Mouse (Mus musculus) stomach, embryonic 14.5 days (tissue): ENCODE measurements around the gene Dync1i2. TPM values are rescaled to one million over a fixed set of nuclear protein-coding genes. Genes with fewer than 3 reads are reported as not detected.

Experiments used
- ATAC-seq: fragments of 200-750 bp; cut with Nextera tagmentation; 2 replicates; pipeline ENCODE4 v1.8.0; 2017; ENCODE audit warnings: low read depth, moderate TSS enrichment; ENCODE audit not compliant: insufficient number of reproducible peaks, insufficient read depth, low FRiP score
- H3K27ac ChIP-seq: fragments of 300-500 bp; sonication (generic); 2 replicates; pipeline ENCODE4 v1.5.1; 2014; ENCODE audit warnings: mild to moderate bottlenecking, low read length, moderate library complexity, mixed read lengths
- H3K27me3 ChIP-seq: fragments of 300-500 bp; sonication (generic); 2 replicates; pipeline ENCODE4 v1.6.1; 2014; ENCODE audit warnings: low read length, control low read depth, mixed read lengths; ENCODE audit not compliant: control insufficient read depth, insufficient read depth
- H3K36me3 ChIP-seq: fragments of 300-500 bp; sonication (generic); 2 replicates; pipeline ENCODE4 v1.6.1; 2014; ENCODE audit warnings: mild to moderate bottlenecking, control low read depth, low read length, moderate library complexity, mixed read lengths; ENCODE audit not compliant: control insufficient read depth, insufficient read depth
- H3K4me1 ChIP-seq: fragments of 300-500 bp; sonication (generic); 2 replicates; pipeline ENCODE4 v1.6.1; 2014; ENCODE audit warnings: low read length, control low read depth, mixed read lengths; ENCODE audit not compliant: control insufficient read depth, insufficient read depth
- H3K4me2 ChIP-seq: fragments of 300-500 bp; sonication (generic); replicated peaks from 2 replicates; pipeline ENCODE4 v1.6.1; 2014; ENCODE audit warnings: low read depth, low read length, control low read depth
- H3K4me3 ChIP-seq: fragments of 300-500 bp; sonication (generic); 2 replicates; pipeline ENCODE4 v1.5.1; 2014; ENCODE audit warnings: low read depth, low read length, control low read depth
- H3K9ac ChIP-seq: fragments of 300-500 bp; sonication (generic); replicated peaks from 2 replicates; pipeline ENCODE4 v1.6.1; 2014; ENCODE audit warnings: low read depth, mild to moderate bottlenecking, control low read depth, low read length, moderate library complexity, mixed read lengths
- H3K9me3 ChIP-seq: fragments of 300-500 bp; sonication (generic); 2 replicates; pipeline ENCODE4 v1.6.1; 2016; ENCODE audit warnings: low read depth, low read length, control low read depth; ENCODE audit not compliant: control insufficient read depth
- WGBS: fragments of 180-500 bp; shearing (Covaris S2); extraction: QIAGEN DNeasy Blood & Tissue Kit; methylation state at CpG from one replicate; pipeline ENCODE4 v1.1.7; 2014; 5-methylcytosine and 5-hydroxymethylcytosine counted together
- polyA plus RNA-seq: library from polyadenylated mRNA; unstranded; fragments of >200 nt; fragmentation: Nextera tagmentation; extraction: Ambion mirVana; gene quantifications from 2 replicates; pipeline ENCODE4 v1.2.1, GENCODE M21; 2014

Gene Dync1i2
- polyA plus RNA-seq, 1 experiment from 2014 or later, result 100 TPM

DNA sequence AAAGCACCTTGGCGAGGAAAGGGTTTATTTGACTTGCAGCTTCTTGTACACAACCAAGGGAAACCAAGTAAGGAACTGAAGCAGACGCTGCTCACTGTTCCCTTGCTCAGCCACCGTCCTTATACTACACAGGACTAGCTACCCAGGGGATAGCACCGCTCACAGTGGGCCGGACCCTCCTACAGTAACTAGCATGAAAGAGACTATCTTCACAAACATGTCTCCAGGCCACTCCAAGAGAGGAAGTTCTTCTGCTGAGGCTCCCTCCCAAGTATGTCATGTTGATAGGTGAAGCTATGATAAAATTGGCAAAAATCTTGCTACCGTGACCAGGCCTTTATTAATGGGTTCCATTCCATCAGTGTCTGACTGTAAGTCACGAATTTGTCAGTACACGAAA lies 57.2 kb downstream of the Dync1i2 start:
- Histone ChIP-seq H3K4me1 (no peaks in the 10 kb centered on the region), H3K4me3 (no peak overlapping the region), H3K4me2 (no peak overlapping the region), H3K9ac (no peak overlapping the region), H3K36me3 (peaks cover 14% of the 10 kb centered on the region), H3K27me3 (no peaks in the 10 kb centered on the region), H3K27ac (no peak overlapping the region), H3K9me3 (no peaks in the 10 kb centered on the region)
- 91% methylated on average over 8 of the region's 8 CpGs for WGBS
- no peak for ATAC-seq

- no peak overlapping the region for H3K4me2 ChIP-seq
- no peaks in the 10 kb centered on the region for H3K9me3 ChIP-seq
- WGBS, result 44% methylated on average over 1 of the region's 1 CpGs
- H3K36me3 ChIP-seq, result peaks cover 9% of the 10 kb centered on the region
- H3K4me3 ChIP-seq, result no peak overlapping the region
- no peak overlapping the region for H3K27ac ChIP-seq
- no peaks in the 10 kb centered on the region for H3K4me1 ChIP-seq
- H3K27me3 ChIP-seq, result no peaks in the 10 kb centered on the region
- no peak overlapping the region for H3K9ac ChIP-seq
- no peak for ATAC-seq
Observed at GRCm38 (mm10) chr2:71269332-71269731, 57.8 kb downstream of the Dync1i2 start.

GRCm38 (mm10) chr2:71270085-71270484 lies 58.6 kb downstream of the Dync1i2 start:
- H3K27me3 ChIP-seq, result no peaks in the 10 kb centered on the region
- H3K27ac ChIP-seq, result no peak overlapping the region
- WGBS, result 66% methylated on average over 4 of the region's 4 CpGs
- no peaks in the 10 kb centered on the region for H3K4me1 ChIP-seq
- H3K4me2 ChIP-seq, result no peak overlapping the region
- H3K9me3 ChIP-seq, result no peaks in the 10 kb centered on the region
- no peak for ATAC-seq
- H3K4me3 ChIP-seq, result no peak overlapping the region
- peaks cover 9% of the 10 kb centered on the region for H3K36me3 ChIP-seq
- no peak overlapping the region for H3K9ac ChIP-seq

DNA sequence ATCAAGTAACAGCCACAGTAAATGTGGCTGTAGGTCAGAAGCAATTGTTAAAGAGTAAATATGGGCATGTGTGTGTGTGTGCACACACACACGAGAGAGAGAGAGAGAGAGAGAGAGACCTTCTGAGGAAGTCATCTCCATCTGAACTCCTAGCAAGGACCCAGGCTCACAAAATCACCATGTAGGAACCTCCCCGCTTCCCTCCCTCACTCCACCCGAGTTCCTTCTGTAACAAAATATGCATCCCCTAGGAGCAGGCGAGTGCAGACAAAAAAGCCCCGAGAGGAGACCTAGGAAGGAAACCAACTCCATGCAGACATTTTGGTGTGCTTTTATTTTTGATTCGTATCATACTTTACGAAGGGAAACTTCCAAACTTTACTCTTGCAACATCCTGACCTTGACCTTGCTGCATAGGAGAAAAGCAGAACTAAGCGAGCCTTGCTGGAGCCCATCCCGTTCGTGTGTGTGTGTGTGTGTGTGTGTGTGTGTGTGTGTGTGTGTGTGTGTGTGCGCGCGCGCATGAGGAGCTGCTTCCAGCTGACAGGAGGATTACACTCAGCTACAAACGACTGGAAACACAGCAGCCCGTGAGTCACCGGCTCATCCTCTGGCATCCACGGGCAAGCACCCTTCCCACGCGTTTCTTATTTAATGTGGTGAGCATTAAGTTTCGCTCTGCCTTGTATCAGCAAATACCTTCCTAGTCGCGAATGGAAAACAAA lies 62.6 kb downstream of the Dync1i2 start:
- no peaks in the 10 kb centered on the region; the same call in 1 of the 2 replicates for H3K36me3 ChIP-seq
- 44% methylated on average over 23 of the region's 23 CpGs for WGBS
- H3K4me2 ChIP-seq, result peak overlapping the region; percentile 31
- H3K4me1 ChIP-seq, result no peaks in the 10 kb centered on the region
- peak overlapping the region; percentile 1; the same call in 1 of the 2 replicates for H3K9ac ChIP-seq
- H3K4me3 ChIP-seq, result peak overlapping the region; percentile 17; the same call in 1 of the 2 replicates
- no peak for ATAC-seq
- H3K27ac ChIP-seq, result no peak overlapping the region; the same call in 1 of the 2 replicates
- H3K27me3 ChIP-seq, result no peaks in the 10 kb centered on the region
- no peaks in the 10 kb centered on the region for H3K9me3 ChIP-seq

GRCm38 (mm10) chr2:71275734-71276133 lies 64.2 kb downstream of the Dync1i2 start:
- Histone ChIP-seq H3K4me2 (no peak overlapping the region), H3K9ac (no peak overlapping the region), H3K9me3 (no peaks in the 10 kb centered on the region), H3K27me3 (no peaks in the 10 kb centered on the region), H3K36me3 (no peaks in the 10 kb centered on the region; the same call in 1 of the 2 replicates), H3K4me1 (no peaks in the 10 kb centered on the region), H3K27ac (no peak overlapping the region), H3K4me3 (no peak overlapping the region)
- no peak for ATAC-seq
- 87% methylated on average over 7 of the region's 7 CpGs for WGBS

DNA sequence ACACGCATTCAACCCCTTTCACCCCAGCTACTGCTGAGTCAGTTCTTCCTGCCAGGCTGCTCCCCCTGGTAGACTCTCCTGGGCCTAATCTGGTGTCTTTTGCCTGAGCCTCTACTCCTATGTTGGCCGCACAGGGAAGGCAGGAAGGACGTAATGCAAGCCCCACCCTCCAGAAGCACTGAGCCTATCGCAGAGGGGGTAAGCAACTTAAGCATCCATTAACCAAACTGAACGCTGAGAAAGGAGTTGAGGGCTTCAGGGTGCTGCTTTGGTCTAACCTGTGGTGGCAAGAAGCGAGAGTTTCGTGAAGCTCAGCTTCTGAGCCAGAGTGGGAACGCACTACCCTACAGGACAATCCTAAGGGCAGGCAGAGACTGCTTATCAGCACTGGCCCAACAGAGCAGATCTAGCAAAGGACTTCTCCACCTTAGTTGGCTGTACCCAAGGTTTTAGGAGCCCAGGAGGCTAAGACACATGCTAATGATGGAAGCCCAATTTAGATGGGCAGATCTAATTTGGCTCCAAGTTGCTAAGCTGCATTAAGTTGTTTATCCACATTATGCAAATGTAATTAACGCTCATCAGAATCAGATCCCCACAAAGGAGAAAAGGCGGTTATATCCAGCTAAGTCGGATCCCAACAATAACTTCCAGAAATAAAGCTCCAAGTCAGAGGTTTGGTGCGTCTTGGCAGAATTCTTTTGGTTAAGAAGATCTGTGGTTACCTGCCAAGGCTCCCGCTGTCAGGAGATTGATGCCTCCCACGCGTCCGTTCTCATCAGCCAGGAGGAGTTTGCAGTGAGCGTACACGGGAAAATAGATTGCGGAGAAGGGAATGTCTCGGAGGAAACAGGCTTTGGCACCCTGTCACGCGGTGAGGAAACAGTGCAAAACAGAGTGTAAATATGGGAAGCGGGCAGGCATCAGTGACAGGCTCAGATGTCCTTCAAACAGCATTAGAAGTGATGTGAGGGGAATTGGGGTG lies 67.6 kb downstream of the Dync1i2 start:
- ATAC-seq, result no peak

DNA sequence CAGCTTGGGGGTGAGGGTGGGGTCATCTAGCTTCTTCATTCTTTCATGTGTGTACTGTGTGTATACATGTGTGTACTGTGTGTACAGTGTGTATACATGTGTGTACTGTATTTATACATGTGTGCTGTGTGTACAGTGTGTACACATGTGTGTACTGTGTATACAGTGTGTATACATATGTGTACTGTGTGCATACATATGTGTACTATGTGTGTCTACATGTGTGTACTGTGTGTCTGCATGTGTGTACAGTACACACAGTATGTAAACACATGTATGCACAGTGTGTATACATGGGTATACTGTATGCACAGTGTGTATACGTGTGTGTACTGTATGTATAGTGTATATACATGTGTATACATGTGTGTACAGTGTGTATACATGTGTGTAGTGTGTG lies 70.5 kb downstream of the Dync1i2 start:
- no peak overlapping the region for H3K4me2 ChIP-seq
- H3K36me3 ChIP-seq, result peaks cover 5% of the 10 kb centered on the region
- H3K27ac ChIP-seq, result no peak overlapping the region
- H3K9ac ChIP-seq, result no peak overlapping the region
- H3K9me3 ChIP-seq, result no peaks in the 10 kb centered on the region
- no peaks in the 10 kb centered on the region for H3K4me1 ChIP-seq
- no peak overlapping the region for H3K4me3 ChIP-seq
- WGBS, result 85% methylated on average over 1 of the region's 1 CpGs
- no peaks in the 10 kb centered on the region for H3K27me3 ChIP-seq
- no peak for ATAC-seq

More for the DNA sequence above, 67.6 kb downstream of the Dync1i2 start:
- Histone ChIP-seq H3K9ac (no peak overlapping the region), H3K27me3 (no peaks in the 10 kb centered on the region), H3K4me1 (no peaks in the 10 kb centered on the region), H3K9me3 (no peaks in the 10 kb centered on the region), H3K27ac (no peak overlapping the region), H3K4me3 (no peak overlapping the region), H3K4me2 (no peak overlapping the region), H3K36me3 (peaks cover 5% of the 10 kb centered on the region)
- 70% methylated on average over 23 of the region's 23 CpGs for WGBS

- H3K27ac ChIP-seq, result no peak overlapping the region
- no peak overlapping the region for H3K9ac ChIP-seq
- peaks cover 6% of the 10 kb centered on the region for H3K4me1 ChIP-seq
- 68% methylated on average over 6 of the region's 6 CpGs for WGBS
- H3K4me2 ChIP-seq, result no peak overlapping the region
- no peaks in the 10 kb centered on the region for H3K27me3 ChIP-seq
- no peak overlapping the region for H3K4me3 ChIP-seq
- H3K36me3 ChIP-seq, result no peaks in the 10 kb centered on the region
- ATAC-seq, result no peak
- no peaks in the 10 kb centered on the region for H3K9me3 ChIP-seq
Observed at GRCm38 (mm10) chr2:71290107-71290775, 78.7 kb downstream of the Dync1i2 start.
